Comparison of ENCODE assay signal across 17 mouse cellular contexts in the genomic region with DNA sequence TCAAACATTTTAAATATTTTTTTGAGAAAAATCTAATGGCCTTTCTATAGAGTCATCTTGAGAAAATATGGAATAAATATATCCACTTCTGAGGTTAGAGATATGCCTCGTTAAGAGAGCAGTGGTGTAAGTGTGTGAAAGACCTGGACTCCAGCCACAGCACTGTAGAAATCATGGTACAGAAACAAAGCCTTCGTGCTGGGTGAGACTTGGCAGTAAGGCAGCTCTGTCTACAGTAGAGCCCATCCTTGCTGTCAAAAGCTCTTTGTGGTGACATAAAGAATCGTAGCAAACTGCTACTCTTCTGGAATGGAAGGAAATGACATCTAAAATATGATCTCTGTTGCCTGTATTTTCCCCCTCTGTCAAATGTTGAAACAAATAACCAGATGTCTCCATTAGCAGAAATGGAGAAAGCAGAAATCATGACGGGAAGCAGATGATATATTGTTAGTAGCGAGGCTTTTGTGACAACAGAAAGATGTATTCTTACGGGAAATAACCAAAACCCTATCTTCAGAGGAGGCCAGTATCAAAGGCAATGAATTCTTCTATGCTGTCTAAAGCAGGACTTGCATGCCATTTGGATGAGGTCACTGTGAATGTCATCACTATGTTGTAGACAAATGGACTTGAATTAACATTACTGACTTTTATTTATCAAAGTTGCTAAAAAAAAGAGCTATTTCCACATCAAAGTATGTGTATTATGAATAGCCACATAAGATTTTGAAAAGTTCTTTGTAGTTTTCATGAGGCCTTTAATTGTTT. TPM values are rescaled to one million over a fixed set of nuclear protein-coding genes. Genes with fewer than 3 reads are reported as not detected.
DNase-seq lines count a peak whose midpoint lies in the region; ATAC-seq lines count a peak whose summit lies in the region.
"Had no signal": no experiment of that assay in that cellular context is flagged by ENCODE, and none has a peak within 500 bp of the region (broad histone marks: within the 10 kb centered on the region; RNA-seq: fewer than 3 reads in every experiment).

No protein-coding gene starts in this region.

- H3K36me3 ChIP-seq in forebrain, embryonic 15.5 days: no peaks in the 10 kb centered on the region
- no peaks in the 10 kb centered on the region for H3K36me3 ChIP-seq in forebrain, embryonic 11.5 days (ENCODE audit: control insufficient read depth, insufficient read depth, low read length)
- no peaks in the 10 kb centered on the region for H3K36me3 ChIP-seq in hindbrain, embryonic 16.5 days (ENCODE audit: control insufficient read depth, insufficient read depth, low read length)
- H3K36me3 ChIP-seq in hindbrain, embryonic 13.5 days: no peaks in the 10 kb centered on the region
- no peaks in the 10 kb centered on the region for H3K36me3 ChIP-seq in forebrain, embryonic 16.5 days (ENCODE audit: control insufficient read depth, insufficient read depth)
- H3K36me3 ChIP-seq: embryonic facial prominence, embryonic 13.5 days; intestine, embryonic 15.5 days; liver, embryonic 12.5 days; neural tube, embryonic 12.5 days had no signal

- H3K4me2 ChIP-seq in forebrain, embryonic 15.5 days (replicated peaks): no peak overlapping the region
- no peak overlapping the region for H3K4me2 ChIP-seq in forebrain, embryonic 11.5 days (ENCODE audit: low read depth, low read length, severe bottlenecking)
- H3K4me2 ChIP-seq in hindbrain, embryonic 16.5 days (ENCODE audit: low read length): no peak overlapping the region
- H3K4me2 ChIP-seq in hindbrain, embryonic 13.5 days: no peak overlapping the region
- H3K4me2 ChIP-seq in forebrain, embryonic 16.5 days (ENCODE audit: low read length): no peak overlapping the region
- H3K4me2 ChIP-seq: embryonic facial prominence, embryonic 13.5 days; intestine, embryonic 15.5 days; liver, embryonic 12.5 days; neural tube, embryonic 12.5 days had no signal

- no peak overlapping the region for H3K9ac ChIP-seq in forebrain, embryonic 15.5 days (replicated peaks)
- H3K9ac ChIP-seq in forebrain, embryonic 11.5 days (ENCODE audit: low read length): no peak overlapping the region
- no peak overlapping the region for H3K9ac ChIP-seq in hindbrain, embryonic 16.5 days (ENCODE audit: low read depth, low read length)
- H3K9ac ChIP-seq in hindbrain, embryonic 13.5 days: no peak overlapping the region
- no peak overlapping the region for H3K9ac ChIP-seq in forebrain, embryonic 16.5 days (replicated peaks; ENCODE audit: low read depth, low read length)
- H3K9ac ChIP-seq: embryonic facial prominence, embryonic 13.5 days; intestine, embryonic 15.5 days; liver, embryonic 12.5 days; neural tube, embryonic 12.5 days had no signal

- H3K4me3 ChIP-seq in forebrain, embryonic 15.5 days: no peak overlapping the region
- no peak overlapping the region for H3K4me3 ChIP-seq in forebrain, embryonic 11.5 days (ENCODE audit: low read depth, low read length)
- H3K4me3 ChIP-seq in hindbrain, embryonic 16.5 days (ENCODE audit: low read length): no peak overlapping the region
- no peak overlapping the region for H3K4me3 ChIP-seq in hindbrain, embryonic 13.5 days
- H3K4me3 ChIP-seq in forebrain, embryonic 16.5 days (replicated peaks; ENCODE audit: low read length): no peak overlapping the region
- H3K4me3 ChIP-seq: embryonic facial prominence, embryonic 13.5 days; intestine, embryonic 15.5 days; liver, embryonic 12.5 days; neural tube, embryonic 12.5 days had no signal

- no peaks in the 10 kb centered on the region for H3K27me3 ChIP-seq in forebrain, embryonic 15.5 days
- no peaks in the 10 kb centered on the region for H3K27me3 ChIP-seq in forebrain, embryonic 11.5 days (ENCODE audit: control insufficient read depth, insufficient read depth, low read length)
- H3K27me3 ChIP-seq in hindbrain, embryonic 16.5 days (replicated peaks; ENCODE audit: control insufficient read depth, insufficient read depth, low read length): no peaks in the 10 kb centered on the region
- no peaks in the 10 kb centered on the region for H3K27me3 ChIP-seq in hindbrain, embryonic 13.5 days
- H3K27me3 ChIP-seq in forebrain, embryonic 16.5 days (replicated peaks; ENCODE audit: control insufficient read depth, insufficient read depth, low read length): no peaks in the 10 kb centered on the region
- H3K27me3 ChIP-seq: embryonic facial prominence, embryonic 13.5 days; intestine, embryonic 15.5 days; neural tube, embryonic 12.5 days had no signal

- H3K9me3 ChIP-seq in forebrain, embryonic 15.5 days: no peaks in the 10 kb centered on the region
- H3K9me3 ChIP-seq in forebrain, embryonic 11.5 days (ENCODE audit: control insufficient read depth, low read length): no peaks in the 10 kb centered on the region
- no peaks in the 10 kb centered on the region for H3K9me3 ChIP-seq in hindbrain, embryonic 16.5 days (ENCODE audit: control insufficient read depth, low read length)
- no peaks in the 10 kb centered on the region for H3K9me3 ChIP-seq in hindbrain, embryonic 13.5 days
- H3K9me3 ChIP-seq in forebrain, embryonic 16.5 days (ENCODE audit: control insufficient read depth, low read length): no peaks in the 10 kb centered on the region
- H3K9me3 ChIP-seq: embryonic facial prominence, embryonic 13.5 days; intestine, embryonic 15.5 days; liver, embryonic 12.5 days; neural tube, embryonic 12.5 days had no signal

- no peak for DNase-seq in forebrain, embryonic 11.5 days (ENCODE audit: low spot score)
- peak; percentile 66 for DNase-seq in NIH3T3 (ENCODE audit: low read depth)
- DNase-seq in natural killer cell, adult 2 months (ENCODE audit: low spot score in 2 of 2): no peak
- DNase-seq: cerebellum, adult 9-11 months; kidney, postnatal 10 days; layer of hippocampus, adult 9-11 months; lung, postnatal 10 days; midbrain, embryonic 14.5 days; thymus, adult 2 months had no signal

- 39% methylated on average over 6 of the region's 6 CpGs for WGBS in forebrain, embryonic 15.5 days
- WGBS in forebrain, embryonic 11.5 days: 83% methylated on average over 6 of the region's 6 CpGs
- WGBS in hindbrain, embryonic 16.5 days: 55% methylated on average over 6 of the region's 6 CpGs
- 71% methylated on average over 6 of the region's 6 CpGs for WGBS in hindbrain, embryonic 13.5 days
- 36% methylated on average over 6 of the region's 6 CpGs for WGBS in forebrain, embryonic 16.5 days

- no peaks in the 10 kb centered on the region for H3K4me1 ChIP-seq in forebrain, embryonic 15.5 days
- H3K4me1 ChIP-seq in forebrain, embryonic 11.5 days (replicated peaks; ENCODE audit: control insufficient read depth, insufficient read depth, low read length): no peaks in the 10 kb centered on the region
- H3K4me1 ChIP-seq in hindbrain, embryonic 16.5 days (ENCODE audit: control insufficient read depth, insufficient read depth, low read depth, low read length): no peaks in the 10 kb centered on the region
- H3K4me1 ChIP-seq in hindbrain, embryonic 13.5 days (replicated peaks): no peaks in the 10 kb centered on the region
- H3K4me1 ChIP-seq in forebrain, embryonic 16.5 days (replicated peaks; ENCODE audit: control insufficient read depth, insufficient read depth, low read length): 0 out of 2 replicates have a peak, but pooled peaks cover 5% of the 10 kb centered on the region
- H3K4me1 ChIP-seq: embryonic facial prominence, embryonic 13.5 days; intestine, embryonic 15.5 days; liver, embryonic 12.5 days; neural tube, embryonic 12.5 days had no signal

- H3K27ac ChIP-seq in forebrain, embryonic 15.5 days (replicated peaks): no peak overlapping the region
- H3K27ac ChIP-seq in forebrain, embryonic 11.5 days (ENCODE audit: low read depth, low read length): no peak overlapping the region
- H3K27ac ChIP-seq in hindbrain, embryonic 16.5 days (ENCODE audit: low read depth, low read length): no peak overlapping the region
- no peak overlapping the region for H3K27ac ChIP-seq in hindbrain, embryonic 13.5 days
- no peak overlapping the region for H3K27ac ChIP-seq in forebrain, embryonic 16.5 days (ENCODE audit: low read length)
- H3K27ac ChIP-seq: embryonic facial prominence, embryonic 13.5 days; intestine, embryonic 15.5 days; liver, embryonic 12.5 days; neural tube, embryonic 12.5 days had no signal

- peak; percentile 55; the same call in 1 of the 2 replicates for ATAC-seq in forebrain, embryonic 15.5 days (replicated peaks)
- ATAC-seq in forebrain, embryonic 11.5 days (replicated peaks; ENCODE audit: low FRiP score): no peak
- ATAC-seq in hindbrain, embryonic 16.5 days: peak; percentile 74; the same call in 1 of the 2 replicates
- ATAC-seq in hindbrain, embryonic 13.5 days (ENCODE audit: low FRiP score): no peak
- ATAC-seq in forebrain, embryonic 16.5 days: peak; percentile 55; the same call in 1 of the 2 replicates
- ATAC-seq: intestine, embryonic 15.5 days; liver, embryonic 12.5 days had no signal

RNA-seq across cellular contexts. Expression of a gene that starts 21.4 kb away (rescaled TPM):
- not detected in 2 replicates for polyA plus RNA-seq in forebrain, embryonic 15.5 days (2015; fragmentation: Nextera tagmentation; extraction: Ambion mirVana)
- polyA plus RNA-seq in forebrain, embryonic 11.5 days (2014; fragmentation: Nextera tagmentation; extraction: Ambion mirVana): not detected in 2 replicates
- not detected in 2 replicates for polyA plus RNA-seq in hindbrain, embryonic 16.5 days (2015; fragmentation: Nextera tagmentation; extraction: Ambion mirVana)
- polyA plus RNA-seq in hindbrain, embryonic 13.5 days (2015; fragmentation: Nextera tagmentation; extraction: Ambion mirVana): not detected in 2 replicates
- not detected in 2 replicates for polyA plus RNA-seq in forebrain, embryonic 16.5 days (2015; fragmentation: Nextera tagmentation; extraction: Ambion mirVana)
- polyA plus RNA-seq: embryonic facial prominence, embryonic 13.5 days; intestine, embryonic 15.5 days; liver, embryonic 12.5 days; midbrain, embryonic 14.5 days; neural tube, embryonic 12.5 days had no signal

RNA-seq across cellular contexts. Expression of a gene that starts 31.4 kb away (rescaled TPM):
- 30.4 and 31.9 TPM in 2 replicates for polyA plus RNA-seq in forebrain, embryonic 15.5 days (2015; fragmentation: Nextera tagmentation; extraction: Ambion mirVana)
- 34.2 and 36.3 TPM in 2 replicates for polyA plus RNA-seq in forebrain, embryonic 11.5 days (2014; fragmentation: Nextera tagmentation; extraction: Ambion mirVana)
- 26.3 and 29.1 TPM in 2 replicates for polyA plus RNA-seq in hindbrain, embryonic 16.5 days (2015; fragmentation: Nextera tagmentation; extraction: Ambion mirVana)
- polyA plus RNA-seq in hindbrain, embryonic 13.5 days (2015; fragmentation: Nextera tagmentation; extraction: Ambion mirVana): 30.8 and 33.5 TPM in 2 replicates
- 29.8 and 34.9 TPM in 2 replicates for polyA plus RNA-seq in forebrain, embryonic 16.5 days (2015; fragmentation: Nextera tagmentation; extraction: Ambion mirVana)

RNA-seq across cellular contexts. Expression of a gene that starts 33.9 kb away (rescaled TPM):
- polyA plus RNA-seq in forebrain, embryonic 15.5 days (2015; fragmentation: Nextera tagmentation; extraction: Ambion mirVana): 104 and 105 TPM in 2 replicates
- 88.9 and 93.1 TPM in 2 replicates for polyA plus RNA-seq in forebrain, embryonic 11.5 days (2014; fragmentation: Nextera tagmentation; extraction: Ambion mirVana)
- 96.1 and 101 TPM in 2 replicates for polyA plus RNA-seq in hindbrain, embryonic 16.5 days (2015; fragmentation: Nextera tagmentation; extraction: Ambion mirVana)
- polyA plus RNA-seq in hindbrain, embryonic 13.5 days (2015; fragmentation: Nextera tagmentation; extraction: Ambion mirVana): 88.4 and 89.5 TPM in 2 replicates
- 103 and 106 TPM in 2 replicates for polyA plus RNA-seq in forebrain, embryonic 16.5 days (2015; fragmentation: Nextera tagmentation; extraction: Ambion mirVana)

Comparison
In these comparisons a context has a peak if more than half of its experiments do, and no peak if none do; other contexts are left out.
1. ATAC-seq: peak in forebrain, embryonic 15.5 days (single experiment), hindbrain, embryonic 16.5 days (single experiment) and forebrain, embryonic 16.5 days (single experiment); none in forebrain, embryonic 11.5 days (single experiment) and hindbrain, embryonic 13.5 days (single experiment).